Mouse (Mus musculus): ENCODE measurements around the gene 4930432K21Rik. TPM values are rescaled to one million over a fixed set of nuclear protein-coding genes. Genes with fewer than 3 reads are reported as not detected.

Gene 4930432K21Rik
- 2.1 and 2.6 TPM in 2 replicates for polyA plus RNA-seq (2012; rRNA removed)

GRCm38 (mm10) chr8:84147769-84148530 lies at the start of gene 4930432K21Rik, which contains the start of gene Cc2d1a:
TSS of gene 4930432K21Rik (plus strand) at chr8:84148025.
TSS of gene Cc2d1a (minus strand) at chr8:84147936.

GRCm38 (mm10) chr8:84104697-84105609 lies 42.9 kb upstream of the 4930432K21Rik start, which contains the start of gene Dcaf15:
TSS of gene Dcaf15 (minus strand) at chr8:84104768.

GRCm38 (mm10) chr8:84125656-84126055 lies 22.2 kb upstream of the 4930432K21Rik start, which contains the start of gene Podnl1:
TSS of gene Podnl1 (plus strand) at chr8:84125989.

DNA sequence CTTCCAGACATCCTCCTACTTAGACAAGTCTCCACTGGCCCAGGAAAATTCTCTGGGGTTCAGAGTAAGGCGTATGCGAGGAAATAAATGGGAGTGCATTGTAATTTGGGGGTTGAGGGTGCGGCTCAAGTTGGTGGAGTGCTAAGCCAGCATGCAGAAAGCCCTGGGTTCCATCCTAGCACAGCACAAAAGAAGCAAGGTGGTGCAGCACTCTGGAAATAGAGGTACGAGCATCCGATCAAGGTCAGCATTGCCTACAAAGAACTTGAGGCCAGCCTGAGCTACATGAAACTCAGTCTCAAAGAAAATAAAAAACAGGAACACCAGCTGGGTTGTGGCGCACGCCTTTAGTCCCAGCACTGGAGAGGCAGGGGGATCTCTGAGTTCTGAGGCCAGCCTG lies 37.3 kb downstream of the 4930432K21Rik start, which contains the start of gene Nanos3:
Gene Nanos3, minus strand, starts transcription at position 101 of the 400 bp plus-strand sequence.

Other genes with a start within 250 kb of the 4930432K21Rik start
- 200 and 205 TPM in 2 replicates for gene Adgrl1, start 247.9 kb upstream of the 4930432K21Rik start, polyA plus RNA-seq (2012; rRNA removed)
- 0.63 and 0.70 TPM in 2 replicates for gene Gm10644, start 192.8 kb upstream of the 4930432K21Rik start, polyA plus RNA-seq (2012; rRNA removed)
- gene Asf1b, start 192.5 kb upstream of the 4930432K21Rik start, polyA plus RNA-seq (2012; rRNA removed): 29.1 and 31.7 TPM in 2 replicates
- 120 and 126 TPM in 2 replicates for gene Prkaca, start 175.0 kb upstream of the 4930432K21Rik start, polyA plus RNA-seq (2012; rRNA removed)
- gene Samd1, start 150.4 kb upstream of the 4930432K21Rik start, polyA plus RNA-seq (2012; rRNA removed): 80.0 and 80.3 TPM in 2 replicates
- 0.45 and 0.88 TPM in 2 replicates for gene 1700067K01Rik, start 146.5 kb upstream of the 4930432K21Rik start, polyA plus RNA-seq (2012; rRNA removed)
- gene 2210011C24Rik, start 135.9 kb upstream of the 4930432K21Rik start, polyA plus RNA-seq (2012; rRNA removed): 0.12 and 0.15 TPM in 2 replicates
- 3.1 and 4.9 TPM in 2 replicates for gene Palm3, start 126.6 kb upstream of the 4930432K21Rik start, polyA plus RNA-seq (2012; rRNA removed)
- 0.50 and 0.90 TPM in 2 replicates for gene Il27ra, start 105.4 kb upstream of the 4930432K21Rik start, polyA plus RNA-seq (2012; rRNA removed)
- 0.10 and 0.39 TPM in 2 replicates for gene Rln3, start 103.0 kb upstream of the 4930432K21Rik start, polyA plus RNA-seq (2012; rRNA removed)
- gene Gm10643, start 82.9 kb upstream of the 4930432K21Rik start, polyA plus RNA-seq (2012; rRNA removed): 2.6 TPM in 2 replicates
- 30.3 and 36.4 TPM in 2 replicates for gene Rfx1, start 81.2 kb upstream of the 4930432K21Rik start, polyA plus RNA-seq (2012; rRNA removed)
- gene Dcaf15, start 43.3 kb upstream of the 4930432K21Rik start, polyA plus RNA-seq (2012; rRNA removed): 110 and 117 TPM in 2 replicates
- 0.18 and 0.85 TPM in 2 replicates for gene Podnl1, start 22.0 kb upstream of the 4930432K21Rik start, polyA plus RNA-seq (2012; rRNA removed)
- gene Cc2d1a, start 89 bp upstream of the 4930432K21Rik start, polyA plus RNA-seq (2012; rRNA removed): 40.1 and 44.7 TPM in 2 replicates
- 7.3 and 8.5 TPM in 2 replicates for gene Nanos3, start 37.2 kb downstream of the 4930432K21Rik start, polyA plus RNA-seq (2012; rRNA removed)
- 46.8 and 54.4 TPM in 2 replicates for gene Zswim4, start 89.0 kb downstream of the 4930432K21Rik start, polyA plus RNA-seq (2012; rRNA removed)
- gene D8Ertd738e, start 101.7 kb downstream of the 4930432K21Rik start, polyA plus RNA-seq (2012; rRNA removed): 236 and 241 TPM in 2 replicates
- 36.9 and 41.9 TPM in 2 replicates for gene Mri1, start 109.3 kb downstream of the 4930432K21Rik start, polyA plus RNA-seq (2012; rRNA removed)
- 49.7 and 56.7 TPM in 2 replicates for gene Ccdc130, start 122.4 kb downstream of the 4930432K21Rik start, polyA plus RNA-seq (2012; rRNA removed)
- gene Cacna1a, start 240.4 kb downstream of the 4930432K21Rik start, polyA plus RNA-seq (2012; rRNA removed): 44.1 and 52.9 TPM in 2 replicates

Data from central nervous system, embryonic 14 days (tissue).